ENCODE assay signal across 9 mouse cellular contexts in the genomic region with DNA sequence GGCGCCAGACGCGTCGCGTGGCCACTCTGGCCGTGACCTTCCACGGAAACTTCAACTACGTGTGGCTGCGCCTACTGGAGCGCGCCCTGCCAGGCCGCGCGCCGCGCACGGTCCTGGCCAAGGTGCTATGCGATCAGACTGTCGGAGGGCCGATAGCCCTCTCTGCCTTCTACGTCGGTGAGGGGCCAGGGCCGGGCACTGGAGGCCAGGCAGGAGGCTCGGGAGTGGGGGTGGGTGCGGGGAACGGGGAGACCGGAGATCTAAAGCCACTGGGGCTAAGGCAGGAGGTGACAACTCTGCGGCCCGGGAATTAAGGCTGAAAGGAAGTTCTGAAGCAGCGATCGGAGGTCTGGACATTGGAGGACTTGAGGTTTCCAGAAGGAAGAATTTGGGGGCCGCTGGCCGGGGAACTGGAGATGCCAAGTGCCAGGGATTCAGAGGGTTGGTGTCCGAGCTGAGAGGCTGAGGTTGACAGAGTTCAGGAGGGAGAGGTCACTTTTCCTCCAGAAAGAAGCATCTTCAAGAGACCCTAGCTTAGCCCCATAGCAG. TPM values are rescaled to one million over a fixed set of nuclear protein-coding genes. Genes with fewer than 3 reads are reported as not detected.
DNase-seq lines count a peak whose midpoint lies in the region; ATAC-seq and TF ChIP-seq lines count a peak whose summit lies in the region.
"Had no signal": no experiment of that assay in that cellular context is flagged by ENCODE, and none has a peak within 500 bp of the region (broad histone marks: within the 10 kb centered on the region; RNA-seq: fewer than 3 reads in every experiment).

No protein-coding gene starts in this region.

- peak overlapping the region; percentile 79 for H3K9ac ChIP-seq in hindbrain, embryonic 16.5 days (ENCODE audit: low read depth, low read length)
- peak overlapping the region; percentile 74 for H3K9ac ChIP-seq in midbrain, postnatal 0 days (replicated peaks; ENCODE audit: low read length, poor library complexity, severe bottlenecking)

- 3% methylated on average over 34 of the region's 34 CpGs for WGBS in lung, adult 2 months
- 3% methylated on average over 33 of the region's 34 CpGs for WGBS in hindbrain, embryonic 16.5 days
- WGBS in midbrain, postnatal 0 days = 3% methylated on average over 34 of the region's 34 CpGs

- H3K4me3 ChIP-seq in lung, adult 2 months (replicated peaks; ENCODE audit: extremely low read depth, low read depth, low read length) = peak overlapping the region; percentile 55
- H3K4me3 ChIP-seq in embryonic fibroblast, embryonic 13.5 days (ENCODE audit: insufficient read depth, low read length) = peak overlapping the region; percentile 39
- H3K4me3 ChIP-seq in hindbrain, embryonic 16.5 days (ENCODE audit: low read length) = peak overlapping the region; percentile 69
- H3K4me3 ChIP-seq in midbrain, postnatal 0 days (ENCODE audit: low read depth, low read length) = peak overlapping the region; percentile 79

- no peaks in the 10 kb centered on the region; the same call in none of the 2 replicates for H3K4me1 ChIP-seq in lung, adult 2 months (ENCODE audit: control insufficient read depth, insufficient read depth, low read length)
- H3K4me1 ChIP-seq in embryonic fibroblast, embryonic 13.5 days (ENCODE audit: control insufficient read depth, insufficient read depth, low read length) = 0 out of 2 replicates have a peak, but pooled peaks cover 2% of the 10 kb centered on the region
- peaks cover 9% of the 10 kb centered on the region for H3K4me1 ChIP-seq in hindbrain, embryonic 16.5 days (ENCODE audit: control insufficient read depth, insufficient read depth, low read depth, low read length)
- 0 out of 2 replicates have a peak, but pooled peaks cover 5% of the 10 kb centered on the region for H3K4me1 ChIP-seq in midbrain, postnatal 0 days (ENCODE audit: insufficient read depth, low read length)

- peak; percentile 92 for ATAC-seq in hindbrain, embryonic 16.5 days
- peak; percentile 87 for ATAC-seq in midbrain, postnatal 0 days (ENCODE audit: low FRiP score)

- no peaks in the 10 kb centered on the region for H3K9me3 ChIP-seq in hindbrain, embryonic 16.5 days (ENCODE audit: control insufficient read depth, low read length)
- H3K9me3 ChIP-seq in midbrain, postnatal 0 days (ENCODE audit: low read length) = no peaks in the 10 kb centered on the region

- no peak overlapping the region for H3K27ac ChIP-seq in embryonic fibroblast, embryonic 13.5 days (ENCODE audit: insufficient read depth, low read length)
- peak overlapping the region; percentile 76; the same call in 1 of the 2 replicates for H3K27ac ChIP-seq in hindbrain, embryonic 16.5 days (ENCODE audit: low read depth, low read length)
- H3K27ac ChIP-seq in midbrain, postnatal 0 days (ENCODE audit: low read depth, low read length) = peak overlapping the region; percentile 77

- no peak for DNase-seq in lung, adult 2 months
- DNase-seq in lung, postnatal 25 days (ENCODE audit: low spot score) = no peak
- no peak for DNase-seq in midbrain, postnatal 0 days (ENCODE audit: low spot score)
- DNase-seq in cerebellum, postnatal 4 days (ENCODE audit: low spot score in 2 of 2) = no peak
- DNase-seq in testis, postnatal 10 days (ENCODE audit: low spot score) = no peak
- DNase-seq in ovary, postnatal 14 days (ENCODE audit: low spot score) = no peak

- H3K27me3 ChIP-seq in hindbrain, embryonic 16.5 days (replicated peaks; ENCODE audit: control insufficient read depth, insufficient read depth, low read length) = no peaks in the 10 kb centered on the region
- H3K27me3 ChIP-seq in midbrain, postnatal 0 days (ENCODE audit: insufficient read depth, low read length) = no peaks in the 10 kb centered on the region

- H3K36me3 ChIP-seq in hindbrain, embryonic 16.5 days (ENCODE audit: control insufficient read depth, insufficient read depth, low read length) = no peaks in the 10 kb centered on the region
- H3K36me3 ChIP-seq in midbrain, postnatal 0 days (ENCODE audit: insufficient read depth, low read length) = no peaks in the 10 kb centered on the region

- no peak for TF ChIP-seq POLR2A in lung, adult 2 months (IDR thresholded peaks at IDR 0.05; ENCODE audit: borderline replicate concordance, extremely low read depth, low read depth, low read length)
- TF ChIP-seq POLR2A in embryonic fibroblast, embryonic 13.5 days (IDR thresholded peaks at IDR 0.05; ENCODE audit: low read depth, low read length) = no peak

- H3K4me2 ChIP-seq in hindbrain, embryonic 16.5 days (ENCODE audit: low read length) = peak overlapping the region; percentile 94
- H3K4me2 ChIP-seq in midbrain, postnatal 0 days (ENCODE audit: low read depth, low read length, poor library complexity, severe bottlenecking) = peak overlapping the region; percentile 95

- no peak for TF ChIP-seq CTCF in lung, adult 2 months (IDR thresholded peaks at IDR 0.05; ENCODE audit: insufficient read depth, low read length)
- TF ChIP-seq CTCF in embryonic fibroblast, embryonic 13.5 days (IDR thresholded peaks at IDR 0.05; ENCODE audit: borderline replicate concordance, insufficient read depth, low read length) = no peak
- no peak for TF ChIP-seq CTCF in midbrain, postnatal 0 days (IDR thresholded peaks at IDR 0.05)

RNA-seq across cellular contexts. Expression of gene Mpv17l, which starts 38.0 kb away (rescaled TPM):
- polyA plus RNA-seq in lung, adult 2 months (2012; rRNA removed) = 11.5 and 13.0 TPM in 2 replicates
- 4.7 and 5.1 TPM in 2 replicates for polyA plus RNA-seq in embryonic fibroblast, embryonic 13.5 days (2011; ENCODE audit: insufficient read length, low read depth, missing spikeins)
- polyA plus RNA-seq in hindbrain, embryonic 16.5 days (2015; fragmentation: Nextera tagmentation; extraction: Ambion mirVana) = 39.3 and 46.2 TPM in 2 replicates
- total RNA-seq in midbrain, postnatal 0 days (2014; rRNA removed) = 53.9 and 58.3 TPM in 2 replicates
- polyA plus RNA-seq in midbrain, postnatal 0 days (2015; fragmentation: Nextera tagmentation; extraction: Ambion mirVana) = 50.9 and 52.8 TPM in 2 replicates

RNA-seq across cellular contexts. Expression of gene Pdxdc1, which starts 38.0 kb away (rescaled TPM):
- polyA plus RNA-seq in lung, adult 2 months (2012; rRNA removed) = 60.8 and 84.5 TPM in 2 replicates
- 195 and 220 TPM in 2 replicates for polyA plus RNA-seq in embryonic fibroblast, embryonic 13.5 days (2011; ENCODE audit: insufficient read length, low read depth, missing spikeins)
- 74.1 and 77.1 TPM in 2 replicates for polyA plus RNA-seq in hindbrain, embryonic 16.5 days (2015; fragmentation: Nextera tagmentation; extraction: Ambion mirVana)
- 77.1 and 86.5 TPM in 2 replicates for total RNA-seq in midbrain, postnatal 0 days (2014; rRNA removed)
- polyA plus RNA-seq in midbrain, postnatal 0 days (2015; fragmentation: Nextera tagmentation; extraction: Ambion mirVana) = 59.6 and 65.8 TPM in 2 replicates

RNA-seq across cellular contexts. Expression of gene 2900011O08Rik, which starts 45.5 kb away (rescaled TPM):
- polyA plus RNA-seq in lung, adult 2 months (2012; rRNA removed) = 0.20 TPM in 1 of 2 replicates, not detected in the other
- polyA plus RNA-seq in embryonic fibroblast, embryonic 13.5 days (2011; ENCODE audit: insufficient read length, low read depth, missing spikeins) = 0.65 and 1.1 TPM in 2 replicates
- 196 and 206 TPM in 2 replicates for polyA plus RNA-seq in hindbrain, embryonic 16.5 days (2015; fragmentation: Nextera tagmentation; extraction: Ambion mirVana)
- total RNA-seq in midbrain, postnatal 0 days (2014; rRNA removed) = 169 TPM in 2 replicates
- 222 and 234 TPM in 2 replicates for polyA plus RNA-seq in midbrain, postnatal 0 days (2015; fragmentation: Nextera tagmentation; extraction: Ambion mirVana)

RNA-seq across cellular contexts. Expression of gene Ifitm7, which starts 45.8 kb away (rescaled TPM):
- polyA plus RNA-seq in lung, adult 2 months (2012; rRNA removed) = not detected in 2 replicates
- not detected in 2 replicates for polyA plus RNA-seq in embryonic fibroblast, embryonic 13.5 days (2011; ENCODE audit: insufficient read length, low read depth, missing spikeins)
- polyA plus RNA-seq in hindbrain, embryonic 16.5 days (2015; fragmentation: Nextera tagmentation; extraction: Ambion mirVana) = 0.45 and 0.50 TPM in 2 replicates
- total RNA-seq in midbrain, postnatal 0 days (2014; rRNA removed) = 0.60 TPM in 1 of 2 replicates, not detected in the other
- 0.91 and 1.0 TPM in 2 replicates for polyA plus RNA-seq in midbrain, postnatal 0 days (2015; fragmentation: Nextera tagmentation; extraction: Ambion mirVana)
- polyA plus RNA-seq: large intestine, adult 2 months had no signal

Comparison
In these comparisons a context has a peak if more than half of its experiments do, and no peak if none do; other contexts are left out.
1. RNA of gene 2900011O08Rik, which starts 45.5 kb away (polyA plus RNA-seq): 222 to 234 TPM in midbrain, postnatal 0 days and 196 to 206 TPM in hindbrain, embryonic 16.5 days; 0.65 to 1.1 TPM in embryonic fibroblast, embryonic 13.5 days and 0.20 TPM in lung, adult 2 months; every median in the first group is over 10 times any median in the second.
2. Peak in every context shown above with its lines, with median percentiles within 50 percentile points of each other: H3K4me3 ChIP-seq.